Mouse (Mus musculus): ENCODE data around the gene Dnlz.

- no peak for TF ChIP-seq CTCF (IDR thresholded peaks at IDR 0.05; ENCODE audit: low read depth)
- no peak for TF ChIP-seq EP300 (IDR thresholded peaks at IDR 0.05; ENCODE audit: low read depth)
Observed at GRCm38 (mm10) chr2:26317991-26318672, 33.8 kb downstream of the Dnlz start.

All from heart, postnatal 0 days (tissue).